Mouse (Mus musculus) thymus, postnatal 0 days (tissue): Measurements from ENCODE around the gene Bcat1. TPM values are rescaled to one million over a fixed set of nuclear protein-coding genes. Genes with fewer than 3 reads are reported as not detected.

Source experiments
- DNase-seq: peaks from one replicate; pipeline ENCODE4 v3.0.0-alpha.2; 2015; ENCODE audit warnings: low spot score
- polyA plus RNA-seq: library from polyadenylated mRNA; unstranded; fragments of >200 nt; fragmentation: Nextera tagmentation; extraction: Ambion mirVana; gene quantifications from 2 replicates; pipeline ENCODE4 v1.2.1, GENCODE M21; 2015

Gene Bcat1
- polyA plus RNA-seq, 1 experiment from 2014 or later, result 8.9 TPM

GRCm38 (mm10) chr6:145012699-145013098, 63.3 kb downstream of the Bcat1 start:
- DNase-seq, result no peak

DNA sequence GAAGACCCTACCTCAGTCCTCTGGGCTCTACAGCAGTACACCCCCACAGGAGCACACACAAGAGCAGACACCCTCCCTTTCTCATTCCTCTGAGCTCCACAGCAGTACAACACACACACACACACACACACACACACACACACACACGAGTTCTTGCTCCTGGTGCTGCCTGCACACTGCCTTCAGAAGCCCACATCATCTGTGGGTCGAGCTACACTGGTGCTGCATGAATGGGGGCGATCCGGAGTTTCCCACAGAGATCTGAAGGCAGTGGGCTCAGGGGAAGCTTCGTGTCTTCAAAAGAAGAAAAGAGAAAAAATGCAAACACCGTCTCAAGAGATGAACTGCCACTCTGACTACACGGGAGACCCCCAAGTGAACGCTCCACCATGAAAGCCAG, 64.8 kb downstream of the Bcat1 start:
- no peak for DNase-seq

DNA sequence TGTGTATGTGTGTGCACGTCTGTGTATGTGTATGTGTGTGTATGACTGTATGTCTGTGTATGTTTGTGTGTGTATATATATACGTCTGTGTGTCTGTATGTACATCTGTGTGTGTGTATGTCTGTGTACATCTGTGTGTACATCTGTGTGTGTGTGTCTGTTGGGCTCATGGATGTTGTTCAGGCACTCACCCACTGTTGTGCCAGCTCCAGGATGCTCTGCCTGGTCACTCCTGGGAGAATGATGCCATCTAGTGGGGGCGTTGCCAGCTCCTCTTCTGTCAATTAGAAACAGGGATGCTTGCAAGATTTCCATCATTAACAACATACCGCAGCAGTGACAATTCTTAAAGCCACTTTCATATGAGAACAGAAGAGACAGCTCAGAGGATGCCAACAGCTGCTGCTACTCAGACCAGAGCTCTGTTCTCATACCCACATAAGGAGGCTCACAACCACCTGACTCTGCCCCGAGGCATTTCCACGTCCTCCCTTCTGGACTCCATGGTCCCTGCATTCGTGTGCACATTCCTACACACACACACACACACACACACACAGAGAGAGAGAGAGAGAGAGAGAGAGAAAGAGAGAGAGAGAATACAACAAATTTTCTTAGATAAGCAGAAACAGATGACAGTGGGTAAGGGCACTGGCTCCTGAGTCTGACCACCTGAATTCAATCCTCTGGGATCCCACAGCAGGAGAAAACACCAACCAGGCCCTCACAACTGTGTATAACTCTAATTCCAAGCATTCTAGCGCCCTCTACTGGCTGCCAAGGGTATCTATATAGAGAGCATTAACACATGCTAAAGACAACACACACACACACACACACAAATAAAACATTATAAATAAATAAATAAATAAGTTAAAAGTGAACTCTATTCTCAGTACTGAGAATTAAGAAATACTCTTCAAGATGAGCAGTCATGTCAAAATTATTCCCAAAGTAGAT, 65.8 kb downstream of the Bcat1 start:
- peak; percentile 43 for DNase-seq

DNA sequence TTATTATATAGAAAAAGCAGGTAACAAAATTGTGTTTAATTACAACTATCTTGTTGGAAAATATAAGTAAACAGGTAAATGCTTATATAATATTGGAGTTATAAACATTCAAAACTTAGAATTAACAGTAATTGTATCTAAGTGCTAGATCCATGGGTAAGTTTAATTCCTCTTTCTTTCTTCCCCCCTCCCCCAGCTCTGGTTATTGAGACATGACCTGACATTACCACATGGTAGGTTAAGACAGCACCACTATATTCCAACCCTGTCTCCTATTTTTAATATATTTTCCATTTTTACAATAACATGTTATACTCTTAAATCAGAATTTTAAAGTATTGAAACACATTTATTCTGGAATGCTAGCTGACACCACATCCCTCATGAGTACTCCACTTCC, 72.5 kb downstream of the Bcat1 start:
- DNase-seq, result no peak

DNA sequence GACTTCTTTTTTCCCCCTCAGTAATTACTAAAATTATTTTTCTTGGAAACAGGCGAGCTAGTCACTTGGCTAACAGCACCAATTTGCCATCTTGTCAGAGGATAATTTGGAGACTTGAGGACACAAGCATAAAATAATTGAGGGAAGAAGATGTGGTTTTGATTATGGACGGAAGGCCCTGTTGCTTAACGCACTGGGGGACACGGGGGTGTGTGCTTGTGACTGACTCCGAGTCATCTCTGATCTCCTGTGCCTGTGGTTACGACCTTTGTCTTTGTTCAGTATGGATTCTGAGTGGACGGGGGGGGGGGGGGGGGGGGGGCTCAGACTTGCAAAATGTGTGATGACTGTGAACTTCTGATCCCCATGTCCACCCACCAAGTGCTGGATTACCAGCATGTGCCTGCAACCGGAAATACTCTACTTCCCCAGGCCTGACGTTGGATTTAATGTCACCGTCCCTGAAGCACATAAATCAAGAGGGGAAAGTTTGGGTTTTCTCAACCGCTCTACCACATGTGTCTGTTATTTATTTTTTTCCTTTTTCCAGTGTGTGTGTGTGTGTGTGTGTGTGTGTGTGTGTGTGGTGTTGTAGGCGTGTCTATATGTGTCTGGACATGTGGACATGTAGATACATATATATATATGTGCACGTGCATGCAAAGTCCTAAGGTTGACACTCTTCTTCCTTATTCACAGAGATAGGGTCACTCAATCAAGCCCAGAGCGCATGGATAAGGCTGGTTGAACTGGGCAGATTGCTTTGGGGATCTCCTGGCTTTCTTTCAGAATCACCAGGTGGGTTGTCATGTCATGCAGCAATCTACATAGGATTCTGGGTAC, 73.7 kb downstream of the Bcat1 start:
- no peak for DNase-seq

- no peak for DNase-seq
Observed at GRCm38 (mm10) chr6:145001493-145001892, 74.5 kb downstream of the Bcat1 start.

DNA sequence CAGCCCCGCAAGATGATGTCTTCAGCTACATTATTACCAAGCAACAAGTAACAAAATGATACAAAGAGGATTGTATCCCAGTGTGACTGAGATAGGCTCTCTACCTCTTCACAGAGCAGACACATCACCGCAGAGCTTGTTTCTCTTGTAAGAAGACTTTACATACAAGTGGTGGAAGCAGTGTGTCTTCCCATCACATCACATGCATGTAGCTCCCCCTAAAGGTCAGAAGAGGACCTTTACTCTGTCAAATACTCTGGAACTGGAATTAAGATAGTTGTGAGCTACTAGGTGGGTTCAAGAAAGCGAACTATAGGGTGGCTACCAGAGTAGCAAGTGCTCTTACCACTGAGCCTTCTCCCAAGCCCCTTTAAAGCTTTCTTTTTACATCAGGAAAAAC, 78.8 kb downstream of the Bcat1 start:
- peak; percentile 53 for DNase-seq

- DNase-seq, result no peak
Observed at GRCm38 (mm10) chr6:144992111-144992510, 83.9 kb downstream of the Bcat1 start.

DNA sequence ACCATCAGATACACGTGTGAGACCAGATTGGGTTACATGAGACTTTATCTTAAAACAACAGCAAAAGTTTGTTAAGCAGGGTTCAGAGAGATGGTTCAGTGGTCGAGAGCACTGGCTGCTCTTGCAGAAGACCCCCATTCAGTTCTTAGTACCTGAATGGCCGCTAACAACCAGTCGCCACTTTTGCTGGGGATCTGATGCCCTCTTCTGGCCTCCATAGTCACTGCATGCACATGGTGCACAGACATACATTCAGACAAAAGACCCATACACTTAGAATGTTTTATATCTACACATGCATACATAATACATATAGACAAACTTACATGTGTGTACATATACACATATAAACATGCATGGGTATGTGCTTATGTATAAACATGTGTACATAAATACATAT, 86.8 kb downstream of the Bcat1 start:
- no peak for DNase-seq

- no peak for DNase-seq
Observed at GRCm38 (mm10) chr6:144987676-144988075, 88.3 kb downstream of the Bcat1 start.

- DNase-seq, result peak; percentile 54
Observed at GRCm38 (mm10) chr6:144987216-144987615, 88.8 kb downstream of the Bcat1 start.

- no peak for DNase-seq
Observed at GRCm38 (mm10) chr6:144984221-144984620, 91.8 kb downstream of the Bcat1 start.

DNA sequence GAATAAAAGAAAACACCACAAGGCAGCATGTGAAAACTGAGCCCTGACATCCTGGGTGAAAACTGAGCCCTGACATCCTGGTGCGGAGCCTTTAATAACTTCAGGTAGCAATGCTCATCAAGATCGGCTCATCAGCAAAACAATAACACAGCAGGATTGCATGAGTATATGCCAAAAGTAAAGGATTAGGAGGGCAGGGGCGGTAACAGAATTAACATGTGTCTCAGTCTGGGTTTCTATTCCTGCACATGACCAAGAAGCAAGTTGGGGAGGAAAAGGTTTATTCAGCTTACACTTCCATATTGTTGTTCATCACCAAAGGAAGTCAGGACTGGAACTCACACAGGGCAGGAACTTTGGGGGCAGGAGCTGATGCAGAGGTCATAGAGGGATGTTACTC, 93.9 kb downstream of the Bcat1 start:
- no peak for DNase-seq

GRCm38 (mm10) chr6:144972351-144972750, 103.6 kb downstream of the Bcat1 start:
- DNase-seq, result no peak

DNA sequence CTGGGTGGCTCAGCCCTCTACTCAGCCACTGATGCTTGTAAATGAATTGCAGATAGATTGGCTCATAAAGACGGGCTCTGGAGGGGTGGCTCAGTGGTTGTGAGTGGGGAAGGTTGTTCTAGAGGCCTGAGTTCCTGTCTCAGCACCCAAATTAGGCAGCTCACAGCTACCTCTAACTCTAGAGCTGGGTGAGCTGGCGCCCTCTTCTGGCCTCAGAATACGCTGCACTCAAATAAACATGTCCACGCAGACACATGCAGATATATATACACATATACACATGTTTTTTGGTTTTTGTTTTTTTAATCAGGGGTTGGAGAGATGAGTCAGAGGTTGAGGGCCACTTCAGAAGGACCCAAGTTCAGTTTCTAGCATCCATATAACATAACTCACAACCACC, 105.1 kb downstream of the Bcat1 start:
- DNase-seq, result no peak

GRCm38 (mm10) chr6:144967536-144967935, 108.4 kb downstream of the Bcat1 start:
- no peak for DNase-seq

GRCm38 (mm10) chr6:144964205-144964604, 111.8 kb downstream of the Bcat1 start:
- no peak for DNase-seq

DNA sequence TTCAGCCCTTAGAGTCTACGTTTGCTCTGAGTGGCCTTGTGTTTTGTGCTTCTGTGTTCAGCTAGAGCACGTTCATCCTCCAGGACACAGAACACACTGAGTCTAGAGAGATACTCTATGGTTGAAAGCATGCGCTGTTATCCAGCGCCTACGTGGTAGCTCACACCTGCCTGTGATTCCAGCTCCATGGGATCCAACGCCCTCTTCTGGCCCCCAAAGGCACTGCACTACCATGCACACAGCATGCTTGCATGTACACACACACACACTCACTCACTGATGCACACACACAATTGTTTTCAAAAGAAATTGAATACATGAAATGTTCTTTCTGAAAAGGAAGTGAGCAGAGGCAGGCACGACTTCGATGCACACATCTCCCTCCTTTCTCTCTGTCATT, 112.8 kb downstream of the Bcat1 start:
- DNase-seq, result no peak

DNA sequence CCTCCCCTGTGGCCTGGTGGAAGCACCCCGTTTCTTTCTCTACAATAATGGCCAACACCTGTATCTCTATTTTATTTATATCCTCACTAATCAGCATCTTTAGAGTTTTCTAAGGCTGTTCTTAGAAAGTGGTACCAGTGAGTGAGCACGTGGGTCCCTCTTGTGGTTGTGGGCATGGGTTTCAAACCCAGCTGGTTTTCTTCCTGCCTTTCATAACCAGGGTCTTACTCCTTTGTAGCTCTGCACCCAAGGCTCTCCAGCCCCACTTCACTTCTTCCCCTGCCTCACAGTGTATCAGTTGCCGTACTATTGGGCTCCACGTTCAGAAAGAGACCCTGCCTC, 114.0 kb downstream of the Bcat1 start:
- peak; percentile 51 for DNase-seq

DNA sequence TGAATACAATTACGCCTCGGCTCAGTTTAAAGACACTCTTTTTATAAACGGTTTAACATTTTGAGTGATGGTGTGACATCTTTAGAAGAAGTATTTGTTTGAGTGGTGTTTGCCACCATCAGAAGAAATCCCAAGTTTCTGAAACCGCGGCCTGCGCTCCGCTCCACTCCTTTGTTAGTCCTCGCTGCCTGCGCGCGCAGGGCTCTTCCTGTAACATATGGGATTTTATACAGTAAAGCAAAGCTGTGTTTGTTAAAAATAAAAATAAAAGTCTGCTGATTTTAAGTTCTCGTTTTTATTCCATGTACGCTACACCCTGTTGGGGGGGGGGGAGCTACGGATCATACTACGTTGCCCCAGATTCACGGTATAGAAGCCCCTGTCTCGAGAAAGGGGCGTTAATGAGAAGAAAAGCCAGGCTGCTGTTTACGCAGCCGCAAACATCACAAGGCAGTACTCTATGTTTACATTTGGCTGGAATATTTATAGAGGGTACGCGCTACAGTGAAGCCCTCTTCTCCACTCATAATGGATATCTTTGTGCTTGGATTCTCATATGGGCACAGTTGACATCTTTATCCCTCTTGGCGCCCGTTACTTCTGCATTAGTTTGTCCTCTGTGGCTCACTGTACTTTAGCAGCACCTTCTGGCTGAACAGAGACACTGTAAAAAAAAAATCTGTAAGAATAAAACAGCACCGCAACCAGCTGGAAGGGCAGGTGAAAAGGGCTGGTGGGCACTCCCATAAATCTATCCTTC, 114.6 kb downstream of the Bcat1 start:
- peak; percentile 27 for DNase-seq

GRCm38 (mm10) chr6:144955887-144956547, 120.0 kb downstream of the Bcat1 start:
- DNase-seq, result no peak
